Mouse (Mus musculus) heart, postnatal 25 days (tissue): ENCODE measurements around the gene Ptchd4. TPM values are rescaled to one million over a fixed set of nuclear protein-coding genes. Genes with fewer than 3 reads are reported as not detected.

Experiments used
- DNase-seq: peaks from one replicate; pipeline ENCODE4 v3.0.0; 2022; ENCODE audit warnings: low spot score
- intact Hi-C: fragments of 180-260 bp; cut with DNase I; formaldehyde crosslinking; loops from one replicate; pipeline ENCODE4 v1.15.1; 2025
- total RNA-seq, 2 experiments: library from RNA; stranded (reverse); gene quantifications; 2 replicates each; pipeline ENCODE4 v1.2.3; 2021

Ptchd4 gene
- not detected for total RNA-seq

- intact Hi-C loops, result no loop called here
- no peak for DNase-seq
Observed at GRCm38 (mm10) chr17:42315669-42316611, at the start of gene Ptchd4. Ptchd4 (plus strand) TSS chr17:42315947.

DNA sequence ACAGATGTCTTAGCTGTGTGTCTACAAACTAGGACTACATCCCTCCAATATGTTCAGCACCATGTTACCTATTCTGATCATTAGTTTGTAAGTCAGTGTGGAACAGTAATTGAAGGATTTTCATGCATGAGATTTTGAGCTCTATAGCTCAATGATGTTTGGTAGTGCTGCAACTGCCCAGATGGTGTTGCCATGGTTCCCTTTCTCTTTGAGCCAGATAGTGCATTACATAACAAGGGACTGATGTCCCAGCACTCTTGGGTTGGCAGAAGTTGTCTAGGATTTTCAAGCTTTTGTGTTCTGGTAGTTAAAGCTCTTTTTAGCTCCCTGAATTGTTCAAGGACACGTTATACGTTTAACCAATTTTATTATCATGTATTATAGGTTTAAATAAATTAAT, 38.9 kb upstream of the Ptchd4 start:
- DNase-seq, result no peak
- intact Hi-C loops, result no loop called here

GRCm38 (mm10) chr17:42284391-42284790, 31.4 kb upstream of the Ptchd4 start:
- no peak for DNase-seq
- intact Hi-C loops, result no loop called here

GRCm38 (mm10) chr17:42286255-42286654, 29.5 kb upstream of the Ptchd4 start:
- intact Hi-C loops, result no loop called here
- no peak for DNase-seq

DNA sequence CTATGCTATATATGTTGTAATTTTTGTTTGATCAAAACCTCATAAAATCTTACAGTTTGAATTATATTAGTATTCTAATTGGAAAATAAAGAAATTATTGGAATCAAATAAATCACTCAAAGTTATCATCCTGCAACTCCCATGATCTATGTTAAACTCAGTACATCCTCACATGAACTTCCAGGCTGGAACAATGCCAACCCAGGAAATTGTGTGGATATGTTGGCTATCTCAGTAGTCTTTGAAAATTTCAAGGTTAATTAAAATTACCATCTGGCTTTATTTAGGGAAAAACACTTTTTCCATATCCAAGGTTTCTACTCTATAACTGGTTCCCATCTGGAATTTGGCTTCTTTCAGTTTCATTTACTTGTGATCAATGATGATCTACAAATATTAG, 25.4 kb upstream of the Ptchd4 start:
- intact Hi-C loops, result no loop called here
- DNase-seq, result no peak

- no peak for DNase-seq
- intact Hi-C loops, result no loop called here
Observed at GRCm38 (mm10) chr17:42291793-42292192, 24.0 kb upstream of the Ptchd4 start.

GRCm38 (mm10) chr17:42297986-42298385, 17.8 kb upstream of the Ptchd4 start:
- intact Hi-C loops, result no loop called here
- DNase-seq, result no peak

GRCm38 (mm10) chr17:42299681-42300080, 16.1 kb upstream of the Ptchd4 start:
- intact Hi-C loops, result no loop called here
- DNase-seq, result no peak

GRCm38 (mm10) chr17:42303062-42303577, 12.6 kb upstream of the Ptchd4 start:
- intact Hi-C loops, result no loop called here
- no peak for DNase-seq

DNA sequence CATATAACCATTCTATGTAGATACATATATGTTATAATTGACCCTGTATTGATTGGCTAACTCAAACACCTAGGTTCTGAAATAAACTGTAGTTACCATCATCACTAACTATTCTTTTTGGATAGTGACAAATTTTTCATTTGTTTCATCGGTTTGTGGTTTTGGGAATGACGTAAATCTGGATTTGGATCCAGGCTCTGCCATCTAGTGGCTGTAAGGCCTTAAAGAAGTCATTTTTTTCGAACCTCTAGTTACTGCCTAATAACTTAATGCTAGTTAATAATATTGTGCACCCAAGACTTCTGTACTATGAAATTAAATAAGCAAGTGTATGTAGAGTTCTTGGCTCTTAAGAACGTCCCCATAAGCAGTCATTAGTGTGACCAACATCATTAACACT, 11.5 kb upstream of the Ptchd4 start:
- intact Hi-C loops, result no loop called here
- DNase-seq, result no peak

DNA sequence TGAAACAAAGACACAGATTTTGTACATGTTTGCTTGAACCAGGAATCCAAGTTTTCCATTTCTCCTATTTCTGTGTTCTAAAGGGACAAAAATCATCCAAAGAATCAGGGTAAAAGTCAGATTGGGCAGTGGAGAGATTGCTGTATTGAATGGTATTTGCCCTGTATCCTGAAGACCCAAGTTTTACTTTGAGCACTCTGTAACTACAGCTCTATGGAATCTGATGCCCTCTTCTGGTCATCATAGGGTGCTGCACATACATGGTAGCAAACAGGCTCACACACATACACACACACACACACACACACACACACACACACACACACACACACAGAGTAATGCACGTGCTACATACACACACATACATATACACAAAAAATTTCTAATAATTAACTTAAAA, 8.7 kb upstream of the Ptchd4 start:
- intact Hi-C loops, result no loop called here
- no peak for DNase-seq

- intact Hi-C loops, result no loop called here
- DNase-seq, result no peak
Observed at GRCm38 (mm10) chr17:42310136-42310535, 5.6 kb upstream of the Ptchd4 start.

- intact Hi-C loops, result no loop called here
- DNase-seq, result no peak
Observed at GRCm38 (mm10) chr17:42316612-42316982, 850 bp downstream of the Ptchd4 start.

- intact Hi-C loops, result no loop called here
- no peak for DNase-seq
Observed at GRCm38 (mm10) chr17:42335787-42336186, 20.0 kb downstream of the Ptchd4 start.

DNA sequence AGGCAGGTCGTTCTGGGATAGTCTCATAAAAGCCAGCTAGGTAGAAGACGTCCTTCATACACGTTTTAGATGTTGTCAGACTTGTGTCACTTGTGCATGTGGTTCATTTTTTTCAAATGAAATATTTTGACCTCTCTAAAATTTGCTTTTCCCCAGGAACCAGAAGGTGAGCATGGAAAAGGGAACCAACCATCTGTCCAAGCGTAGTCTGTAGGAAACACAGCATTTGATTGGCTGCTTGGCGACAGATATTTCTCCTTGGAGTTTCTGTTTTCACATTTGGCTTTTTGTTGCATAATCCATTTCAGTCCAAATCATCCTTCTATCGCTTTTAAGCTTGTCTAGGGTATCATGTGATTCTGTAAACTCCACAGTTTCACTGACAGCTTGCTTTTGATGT, 20.8 kb downstream of the Ptchd4 start:
- DNase-seq, result no peak
- intact Hi-C loops, result no loop called here

- no peak for DNase-seq
- intact Hi-C loops, result no loop called here
Observed at GRCm38 (mm10) chr17:42346027-42346426, 30.3 kb downstream of the Ptchd4 start.

DNA sequence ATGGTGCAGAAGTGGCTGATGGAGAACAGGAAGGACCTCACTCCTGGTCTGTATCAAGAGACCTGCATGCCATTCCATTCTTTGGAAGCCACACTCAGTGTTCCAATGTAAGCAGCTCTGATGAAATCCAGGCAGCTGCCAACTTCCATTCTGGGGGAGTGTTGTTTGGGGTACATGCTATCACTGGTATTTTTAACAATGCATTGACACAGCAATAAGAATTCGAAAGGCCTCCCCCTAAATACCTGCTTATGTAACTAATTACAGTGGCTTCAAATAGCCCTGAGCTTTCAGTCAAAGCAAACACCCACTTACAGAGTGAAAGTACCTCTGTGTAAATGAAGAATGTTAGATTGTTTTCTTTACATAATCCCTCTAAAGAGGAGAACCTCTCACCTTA, 42.7 kb downstream of the Ptchd4 start:
- DNase-seq, result no peak
- intact Hi-C loops, result no loop called here

DNA sequence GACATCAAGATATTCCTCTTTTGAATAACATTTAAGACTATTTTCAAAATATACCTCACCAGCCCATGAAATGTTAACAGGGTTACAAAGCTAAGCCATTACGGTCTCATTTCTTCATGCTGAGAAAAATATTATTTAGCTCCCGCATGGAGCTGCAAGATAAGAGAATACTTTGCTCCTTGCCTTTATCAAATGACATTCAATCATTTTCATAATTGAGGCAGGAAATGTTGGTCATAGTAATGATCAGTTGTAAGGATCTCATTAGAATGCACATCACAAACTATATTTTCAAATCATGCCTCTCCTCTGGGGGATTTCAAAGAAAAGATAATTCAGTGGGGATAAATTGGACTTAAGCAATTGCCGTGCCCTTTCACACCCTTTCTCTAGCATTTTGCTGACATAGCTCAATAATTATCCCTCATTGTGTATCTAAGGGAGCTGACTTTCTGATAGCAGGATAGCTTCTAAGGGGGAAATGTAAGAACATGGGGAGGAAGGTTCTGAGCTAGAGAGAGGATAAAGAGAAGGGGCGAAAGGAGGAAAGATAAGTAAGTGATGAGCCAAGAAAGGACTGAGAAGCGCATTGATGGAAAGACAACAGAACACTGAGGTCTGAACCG, 47.5 kb downstream of the Ptchd4 start:
- DNase-seq, result no peak
- intact Hi-C loops, result no loop called here

DNA sequence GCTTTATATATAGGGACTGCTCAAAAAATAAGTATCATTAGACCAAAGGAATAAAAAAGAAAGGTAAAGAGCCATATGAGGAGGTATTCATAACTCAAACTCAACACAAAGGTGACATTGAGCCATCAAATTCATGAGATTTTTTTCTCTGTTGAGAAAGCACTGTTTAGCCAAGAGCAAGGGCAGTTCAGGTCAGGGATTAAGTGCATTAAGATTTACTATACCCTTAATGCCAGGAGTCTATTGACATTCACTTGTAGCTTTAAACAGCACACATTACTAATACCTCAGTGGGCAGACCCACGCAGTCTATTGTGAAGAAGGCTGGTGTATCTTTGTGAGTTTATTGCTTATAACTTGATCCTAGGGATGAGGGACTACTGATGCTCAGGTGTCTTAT, 49.0 kb downstream of the Ptchd4 start:
- intact Hi-C loops, result no loop called here
- DNase-seq, result no peak

GRCm38 (mm10) chr17:42374881-42375280, 59.1 kb downstream of the Ptchd4 start:
- intact Hi-C loops, result no loop called here
- no peak for DNase-seq

DNA sequence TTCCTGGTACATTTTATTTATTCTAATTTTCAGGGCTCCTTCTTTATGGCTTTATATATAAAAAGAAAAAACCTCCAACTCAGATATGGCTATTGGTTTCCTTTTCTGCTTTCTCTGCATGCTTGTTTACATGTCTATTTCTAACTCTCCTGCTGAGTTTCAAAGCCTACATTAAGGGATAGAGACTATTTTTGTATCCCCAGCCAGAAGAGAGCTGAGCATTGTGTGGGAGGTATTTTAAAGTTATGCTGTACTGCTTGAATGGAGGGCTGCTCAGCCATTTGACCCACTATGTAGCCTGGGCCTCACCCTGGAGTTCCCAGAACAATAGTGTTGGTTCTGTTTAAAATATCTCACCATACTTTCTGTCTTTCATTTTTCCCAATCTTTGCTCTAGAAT, 77.3 kb downstream of the Ptchd4 start:
- intact Hi-C loops, result no loop called here
- no peak for DNase-seq
